Mouse (Mus musculus): ENCODE measurements around the gene Vps13d. TPM values are rescaled to one million over a fixed set of nuclear protein-coding genes. Genes with fewer than 3 reads are reported as not detected.

The Vps13d gene
- total and polyA plus RNA-seq, 3 experiments: 9.4 to 9.8 (median 9.7) TPM

DNA sequence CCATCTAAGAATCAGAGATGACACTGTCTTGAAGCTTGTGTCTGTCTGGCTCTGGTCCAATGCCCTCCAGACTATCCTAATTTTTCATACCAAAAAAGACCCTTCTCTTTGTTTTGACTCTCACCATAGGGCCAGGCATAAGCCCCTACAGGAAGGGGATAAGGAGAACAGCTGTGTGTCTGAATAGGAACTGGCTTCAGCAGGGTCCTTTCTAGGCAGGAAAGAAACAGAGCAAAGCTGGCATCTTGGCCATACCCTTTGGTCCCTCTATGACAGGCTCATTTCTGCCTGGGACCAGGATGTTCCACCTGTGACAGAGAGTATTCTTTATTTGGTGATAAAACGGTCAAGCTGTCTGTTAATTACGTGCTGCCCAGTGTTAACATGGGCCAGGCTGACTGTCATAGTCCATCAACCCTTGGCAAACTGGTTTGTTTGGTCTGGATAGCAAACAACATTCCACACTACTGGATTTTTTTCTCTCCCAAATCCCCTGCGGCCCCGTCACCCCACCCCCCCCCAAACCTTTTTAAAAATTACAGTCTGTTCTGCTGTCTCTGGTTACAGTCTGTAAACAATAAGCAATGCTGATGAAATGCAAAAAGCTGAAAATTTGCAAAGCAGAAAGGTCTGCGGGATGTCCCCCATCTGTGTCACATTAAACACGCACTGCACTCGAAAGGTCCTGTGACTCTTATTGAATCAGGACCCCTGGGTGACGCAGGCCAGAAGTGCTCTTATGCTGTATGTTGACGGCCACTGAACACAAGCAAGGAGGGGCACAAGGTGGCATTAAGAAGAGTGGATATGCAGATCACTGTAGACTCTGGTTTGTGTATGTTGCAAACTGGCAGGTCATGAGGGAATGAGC is 201.5 kb downstream of the Vps13d start:
- in situ Hi-C loops (cut with MboI; ENCODE audit: low pct_ligation_motif_present, low pct_unique_long_range_greater_than_20kb, low sequenced_read_pairs) (no loop called here), dilution Hi-C loops (cut with MboI; ENCODE audit: extremely low pct_ligation_motif_present, extremely low pct_unique_long_range_greater_than_20kb, low sequenced_read_pairs) (loop anchor here (25.0 kb wide), 1 partner anchor 106 kb away; the partner anchor contains the start of gene Dhrs3)
- Histone ChIP-seq H3K36me3 (replicated peaks in 1 of 2; ENCODE audit: control insufficient read depth in 1 of 2, insufficient read depth in 1 of 2, low read length in 1 of 2) (peaks cover 3 to 42% of the 10 kb centered on the region in 2 experiments), H3K27ac (ENCODE audit: insufficient read depth, low read depth) (no peak overlapping the region), H3K4me2 (ENCODE audit: insufficient read depth, low read depth, poor library complexity, severe bottlenecking) (no peak overlapping the region), H3K9me3 (replicated peaks; ENCODE audit: low read length) (no peaks in the 10 kb centered on the region), H3K4me1 (ENCODE audit: control insufficient read depth in 1 of 2, insufficient read depth in 2 of 2) (peaks cover 18 to 37% of the 10 kb centered on the region in 2 experiments), H3K27me3 (replicated peaks) (no peaks in the 10 kb centered on the region), H3K79me2 (replicated peaks; ENCODE audit: control insufficient read depth, extremely low read depth, insufficient read depth, poor library complexity, severe bottlenecking) (no peaks in the 10 kb centered on the region), H3K9ac (ENCODE audit: insufficient read depth, low read depth) (no peak overlapping the region), H3K4me3 (replicated peaks in 1 of 3; ENCODE audit: low read depth in 2 of 3, low read length in 2 of 3, poor library complexity in 1 of 3) (no peak overlapping the region)
- DNase-seq (ENCODE audit: extremely low read depth): no peak
- no peak for TF ChIP-seq USF2 (conservative IDR thresholded peaks at IDR 0.05; ENCODE audit: low read depth, low read length)
- TF ChIP-seq IRF4 (IDR thresholded peaks at IDR 0.05; ENCODE audit: low read depth, low read length): no peak
- TF ChIP-seq MAX (IDR thresholded peaks at IDR 0.05; ENCODE audit: low read length): no peak
- no peak for TF ChIP-seq MXI1 (IDR thresholded peaks at IDR 0.05; ENCODE audit: low read depth, low read length)
- TF ChIP-seq JUND (conservative IDR thresholded peaks at IDR 0.05; ENCODE audit: low read depth, low read length): no peak
- no peak for TF ChIP-seq TBP (conservative IDR thresholded peaks at IDR 0.05; ENCODE audit: low read depth, low read length)
- TF ChIP-seq NRF1 (IDR thresholded peaks at IDR 0.05; ENCODE audit: low read depth, low read length): no peak
- no peak for TF ChIP-seq MEF2A (IDR thresholded peaks at IDR 0.05; ENCODE audit: borderline replicate concordance, low read depth, low read length)
- no peak for TF ChIP-seq JUN (IDR thresholded peaks at IDR 0.05; ENCODE audit: insufficient read depth, low read depth, low read length)
- no peak for TF ChIP-seq ZNF384 (IDR thresholded peaks at IDR 0.05; ENCODE audit: low read depth, low read length)
- no peak for TF ChIP-seq GABPA (IDR thresholded peaks at IDR 0.05; ENCODE audit: insufficient replicate concordance, low read depth, low read length)

DNA sequence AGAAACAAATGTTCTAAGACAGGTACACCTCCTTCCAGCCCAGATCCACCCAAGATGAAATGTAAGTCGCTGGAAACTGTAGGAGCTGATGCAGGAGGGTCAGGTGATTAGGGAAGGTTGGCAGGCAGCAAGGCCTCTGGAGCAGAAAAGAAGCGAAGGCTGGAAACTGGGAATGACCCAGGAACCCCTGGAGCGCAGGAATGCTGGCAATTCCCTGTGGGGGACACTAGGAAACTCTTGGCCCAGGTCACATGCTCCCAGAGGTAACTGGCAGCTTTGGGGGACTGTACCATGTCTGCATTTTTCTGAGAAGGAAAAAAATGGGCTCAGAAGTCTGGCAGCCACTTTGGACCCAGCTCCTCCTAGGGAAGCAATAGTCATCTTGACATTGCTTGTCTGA is 202.4 kb downstream of the Vps13d start:
- peaks cover 3 to 39% of the 10 kb centered on the region in 2 experiments for H3K36me3 ChIP-seq (replicated peaks in 1 of 2; ENCODE audit: control insufficient read depth in 1 of 2, insufficient read depth in 1 of 2, low read length in 1 of 2)
- no peaks in the 10 kb centered on the region for H3K9me3 ChIP-seq (replicated peaks; ENCODE audit: low read length)
- H3K27me3 ChIP-seq (replicated peaks): no peaks in the 10 kb centered on the region
- TF ChIP-seq SMC3 (IDR thresholded peaks at IDR 0.05; ENCODE audit: low read depth, low read length): no peak
- TF ChIP-seq ZC3H11A (IDR thresholded peaks at IDR 0.05; ENCODE audit: low read depth, low read length): no peak
- TF ChIP-seq EP300 (IDR thresholded peaks at IDR 0.05; ENCODE audit: low read length): no peak
- TF ChIP-seq HCFC1 (IDR thresholded peaks at IDR 0.05; ENCODE audit: low read depth, low read length): no peak
- no peak for TF ChIP-seq BHLHE40 (IDR thresholded peaks at IDR 0.05; ENCODE audit: low read depth, low read length)
- TF ChIP-seq ZNF384 (IDR thresholded peaks at IDR 0.05; ENCODE audit: low read depth, low read length): no peak
- no peak for TF ChIP-seq MAZ (IDR thresholded peaks at IDR 0.05; ENCODE audit: low read depth, low read length)
- TF ChIP-seq POLR2AphosphoS2 (IDR thresholded peaks at IDR 0.05; ENCODE audit: low read depth, low read length): no peak
- TF ChIP-seq ZMIZ1 (IDR thresholded peaks at IDR 0.05; ENCODE audit: low read depth, low read length): no peak
- TF ChIP-seq E2F4 (IDR thresholded peaks at IDR 0.05; ENCODE audit: insufficient replicate concordance, low read depth, low read length): no peak
- no peak overlapping the region for H3K4me2 ChIP-seq (ENCODE audit: insufficient read depth, low read depth, poor library complexity, severe bottlenecking)
- no peak for DNase-seq (ENCODE audit: extremely low read depth)
- no peak overlapping the region for H3K9ac ChIP-seq (ENCODE audit: insufficient read depth, low read depth)
- H3K79me2 ChIP-seq (replicated peaks; ENCODE audit: control insufficient read depth, extremely low read depth, insufficient read depth, poor library complexity, severe bottlenecking): no peaks in the 10 kb centered on the region
- no peak overlapping the region for H3K4me3 ChIP-seq (replicated peaks in 1 of 3; ENCODE audit: low read depth in 2 of 3, low read length in 2 of 3, poor library complexity in 1 of 3)
- peaks cover 12 to 36% of the 10 kb centered on the region in 2 experiments for H3K4me1 ChIP-seq (ENCODE audit: control insufficient read depth in 1 of 2, insufficient read depth in 2 of 2)
- H3K27ac ChIP-seq (ENCODE audit: insufficient read depth, low read depth): no peak overlapping the region
- in situ Hi-C loops (cut with MboI; ENCODE audit: low pct_ligation_motif_present, low pct_unique_long_range_greater_than_20kb, low sequenced_read_pairs) (no loop called here), dilution Hi-C loops (cut with MboI; ENCODE audit: extremely low pct_ligation_motif_present, extremely low pct_unique_long_range_greater_than_20kb, low sequenced_read_pairs) (loop anchor here (25.0 kb wide), 1 partner anchor 105 kb away; the partner anchor contains the start of gene Dhrs3)

Measured in CH12.LX (cell line).